Mouse (Mus musculus): ENCODE measurements at regions not wholly inside any gene's neighbourhood (a gene's known extent, or its start where the extent isn't known, plus 50 kb on each side); places are given as distances from the start of the nearest gene placed in this dataset.

- no peak for DNase-seq (ENCODE audit: extremely low spot score in 1 of 2, low spot score in 2 of 2)
- intact Hi-C loops (cut with DNase I), result no loop called here
- no peak for TF ChIP-seq CTCF (IDR thresholded peaks at IDR 0.05)
- H3K27ac ChIP-seq, result no peak overlapping the region
- H3K4me3 ChIP-seq, result no peak overlapping the region
Observed at GRCm38 (mm10) chr3:120591183-120591582, 580.3 kb downstream of the Rwdd3 start.

- no peak overlapping the region for H3K4me3 ChIP-seq
- peak; percentile 21 to 26 for DNase-seq (ENCODE audit: extremely low spot score in 1 of 2, low spot score in 2 of 2)
- no peak overlapping the region; the same call in 1 of the 2 replicates for H3K27ac ChIP-seq
- no peak for TF ChIP-seq CTCF (IDR thresholded peaks at IDR 0.05)
- intact Hi-C loops (cut with DNase I), result loop anchor here (1.0 to 5.0 kb wide), 2 partner anchors 315 to 531 kb away; no protein-coding TSS in a partner anchor
Observed at GRCm38 (mm10) chr3:120570806-120571425, 600.6 kb downstream of the Rwdd3 start.

- intact Hi-C loops (cut with DNase I), result no loop called here
- peak overlapping the region; percentile 26; the same call in 1 of the 2 replicates for H3K27ac ChIP-seq
Observed at GRCm38 (mm10) chr3:120541556-120542476, 629.7 kb downstream of the Rwdd3 start.

GRCm38 (mm10) chr3:120533901-120534300, 637.6 kb downstream of the Rwdd3 start:
- no peak for DNase-seq (ENCODE audit: extremely low spot score in 1 of 2, low spot score in 2 of 2)
- Histone ChIP-seq H3K27ac (no peak overlapping the region), H3K4me3 (no peak overlapping the region)
- no peak for TF ChIP-seq CTCF (IDR thresholded peaks at IDR 0.05)
- intact Hi-C loops (cut with DNase I), result no loop called here

More at GRCm38 (mm10) chr3:120541556-120542476, 629.7 kb downstream of the Rwdd3 start:
- no peak for TF ChIP-seq CTCF (IDR thresholded peaks at IDR 0.05)
- 0 out of 2 replicates have a peak overlapping the region, but pooled peaks have one; percentile 3 for H3K4me3 ChIP-seq
- peak; percentile 10 to 17 for DNase-seq (ENCODE audit: extremely low spot score in 1 of 2, low spot score in 2 of 2)

- no peak for TF ChIP-seq CTCF (IDR thresholded peaks at IDR 0.05)
- Histone ChIP-seq H3K4me3 (no peak overlapping the region), H3K27ac (no peak overlapping the region)
- no peak for DNase-seq (ENCODE audit: extremely low spot score in 1 of 2, low spot score in 2 of 2)
- intact Hi-C loops (cut with DNase I), result no loop called here
Observed at GRCm38 (mm10) chr3:120531880-120532580, 639.5 kb downstream of the Rwdd3 start.

- TF ChIP-seq CTCF (IDR thresholded peaks at IDR 0.05), result no peak
- intact Hi-C loops (cut with DNase I), result no loop called here
- no peak overlapping the region for H3K27ac ChIP-seq
- DNase-seq (ENCODE audit: extremely low spot score in 1 of 2, low spot score in 2 of 2), result no peak
- no peak overlapping the region for H3K4me3 ChIP-seq
Observed at GRCm38 (mm10) chr3:120511651-120512050, 659.8 kb downstream of the Rwdd3 start.

GRCm38 (mm10) chr3:120498937-120499336, 672.6 kb downstream of the Rwdd3 start:
- intact Hi-C loops (cut with DNase I), result no loop called here
- no peak for TF ChIP-seq CTCF (IDR thresholded peaks at IDR 0.05)

GRCm38 (mm10) chr3:120477934-120478333, 693.6 kb downstream of the Rwdd3 start:
- DNase-seq (ENCODE audit: extremely low spot score in 1 of 2, low spot score in 2 of 2), result no peak
- H3K27ac ChIP-seq, result no peak overlapping the region
- intact Hi-C loops (cut with DNase I), result no loop called here
- no peak overlapping the region for H3K4me3 ChIP-seq
- no peak for TF ChIP-seq CTCF (IDR thresholded peaks at IDR 0.05)

More at GRCm38 (mm10) chr3:120498937-120499336, 672.6 kb downstream of the Rwdd3 start:
- DNase-seq (ENCODE audit: extremely low spot score in 1 of 2, low spot score in 2 of 2), result no peak
- Histone ChIP-seq H3K4me3 (no peak overlapping the region), H3K27ac (no peak overlapping the region)

GRCm38 (mm10) chr3:120477232-120477631, 693.0 kb upstream of the Ptbp2 start:
- no peak for DNase-seq (ENCODE audit: extremely low spot score in 1 of 2, low spot score in 2 of 2)
- Histone ChIP-seq H3K4me3 (no peak overlapping the region), H3K27ac (no peak overlapping the region)
- TF ChIP-seq CTCF (IDR thresholded peaks at IDR 0.05), result no peak
- intact Hi-C loops (cut with DNase I), result no loop called here

GRCm38 (mm10) chr3:120473645-120474038, 689.4 kb upstream of the Ptbp2 start:
- peak; percentile 14 to 20 for DNase-seq (ENCODE audit: extremely low spot score in 1 of 2, low spot score in 2 of 2)
- intact Hi-C loops (cut with DNase I), result no loop called here
- peak; percentile 47 for TF ChIP-seq CTCF (IDR thresholded peaks at IDR 0.05)
- Histone ChIP-seq H3K4me3 (no peak overlapping the region), H3K27ac (no peak overlapping the region)

- DNase-seq (ENCODE audit: extremely low spot score in 1 of 2, low spot score in 2 of 2), result no peak
Observed at GRCm38 (mm10) chr3:120472687-120473644, 688.7 kb upstream of the Ptbp2 start.

More at GRCm38 (mm10) chr3:120472687-120473644, 688.7 kb upstream of the Ptbp2 start:
- no peak for TF ChIP-seq CTCF (IDR thresholded peaks at IDR 0.05)
- Histone ChIP-seq H3K27ac (no peak overlapping the region; the same call in 1 of the 2 replicates), H3K4me3 (no peak overlapping the region)
- intact Hi-C loops (cut with DNase I), result no loop called here
